Mouse (Mus musculus) effector memory CD4-positive, alpha-beta T cell, adult 7 months (primary cell): ENCODE results near the gene Ufm1. TPM values are rescaled to one million over a fixed set of nuclear protein-coding genes. Genes with fewer than 3 reads are reported as not detected.

Experiments
- polyA plus RNA-seq: library from polyadenylated mRNA; unstranded; fragments of 100-300 nt; shearing (Covaris generic); gene quantifications from one replicate; pipeline ENCODE4 v1.2.1, GENCODE M21; 2017

Gene Ufm1
- polyA plus RNA-seq, result 51.5 TPM

DNA sequence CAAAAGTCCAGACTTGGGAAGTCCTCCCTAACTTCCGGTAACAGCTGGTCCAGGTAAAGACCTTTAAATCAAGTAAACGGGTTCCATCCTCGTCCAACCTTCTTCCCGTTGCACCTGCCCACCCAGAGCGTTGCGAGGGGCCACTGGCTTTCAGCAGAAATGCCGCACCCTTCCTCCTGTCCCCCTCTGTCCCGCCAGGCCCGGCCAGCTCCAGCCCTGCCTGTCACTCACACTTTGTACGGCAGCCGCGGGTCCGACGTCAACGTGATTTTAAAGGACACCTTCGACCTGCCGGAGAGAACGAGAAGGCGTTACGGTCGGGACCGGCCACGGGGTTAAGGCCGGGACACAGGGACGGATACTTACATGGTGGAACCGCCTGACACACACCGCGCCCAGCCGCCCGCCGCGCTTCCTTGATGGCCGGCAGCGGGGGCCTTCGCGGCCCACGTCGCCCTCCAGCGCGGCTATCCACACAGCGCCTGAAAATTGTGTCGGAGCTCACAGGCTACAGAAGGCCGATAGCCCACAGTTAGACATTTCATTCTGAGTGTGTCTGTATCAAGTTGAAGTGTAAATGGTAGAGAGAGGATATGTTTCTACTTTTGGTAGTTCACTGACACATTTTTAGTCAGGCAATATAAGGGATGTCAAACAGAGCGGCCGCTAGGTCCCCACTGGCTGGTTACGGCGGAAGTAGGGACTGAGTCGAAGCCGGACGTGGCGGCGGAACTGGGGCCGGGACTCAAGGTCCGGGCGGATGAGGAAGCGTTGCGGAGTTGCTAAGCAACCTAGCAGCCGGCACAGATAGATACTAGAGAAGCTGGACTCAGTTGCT is at the start of gene Ufm1:
Gene Ufm1 (minus strand): TSS at position 448 of the 838 bp plus-strand sequence.

GRCm38 (mm10) chr3:53844786-53845185 is 18.8 kb downstream of the Ufm1 start, which contains the start of gene Gm10985:
TSS of gene Gm10985 (plus strand) at chr3:53845086.

Other genes starting within 250 kb of the Ufm1 start
- gene Frem2, start 206.5 kb downstream of the Ufm1 start, polyA plus RNA-seq, result 0.61 TPM
- not detected for gene Gm10985, start 18.7 kb downstream of the Ufm1 start, polyA plus RNA-seq